In genomic region chr15:81507201-81507600, GRCm38 (mm10) we compare ENCODE assay signal across 9 mouse cellular contexts. TPM values are rescaled to one million over a fixed set of nuclear protein-coding genes. Genes with fewer than 3 reads are reported as not detected.
DNase-seq lines count a peak whose midpoint lies in the region; ATAC-seq and TF ChIP-seq lines count a peak whose summit lies in the region.
"Had no signal": no experiment of that assay in that cellular context is flagged by ENCODE, and none has a peak within 500 bp of the region (broad histone marks: within the 10 kb centered on the region; RNA-seq: fewer than 3 reads in every experiment).

No protein-coding gene starts in this region.

- no peaks in the 10 kb centered on the region for H3K27me3 ChIP-seq in kidney, embryonic 14.5 days (ENCODE audit: control insufficient read depth, insufficient read depth, low read length)
- no peaks in the 10 kb centered on the region for H3K27me3 ChIP-seq in MEL (ENCODE audit: control insufficient read depth in 1 of 2, insufficient read depth in 2 of 2, low read length in 2 of 2)
- H3K27me3 ChIP-seq in midbrain, embryonic 13.5 days = no peaks in the 10 kb centered on the region
- H3K27me3 ChIP-seq: embryonic facial prominence, embryonic 15.5 days had no signal

- no peak overlapping the region for H3K9ac ChIP-seq in kidney, embryonic 14.5 days (ENCODE audit: low read depth, low read length)
- H3K9ac ChIP-seq in MEL (ENCODE audit: control insufficient read depth, low read depth, low read length, poor library complexity, severe bottlenecking) = no peak overlapping the region
- H3K9ac ChIP-seq in midbrain, embryonic 13.5 days (replicated peaks) = no peak overlapping the region
- H3K9ac ChIP-seq: embryonic facial prominence, embryonic 15.5 days had no signal

- peak; percentile 47 for TF ChIP-seq RAD21 in MEL (IDR thresholded peaks at IDR 0.05; ENCODE audit: low read depth, low read length)

- no peak for ATAC-seq in kidney, embryonic 14.5 days (ENCODE audit: low FRiP score, low TSS enrichment)
- peak; percentile 42 for ATAC-seq in inflammation-experienced regulatory T-cells, adult 6 months
- no peak for ATAC-seq in midbrain, embryonic 13.5 days

- no peak for TF ChIP-seq EP300 in MEL (IDR thresholded peaks at IDR 0.05; ENCODE audit: low read depth in 1 of 2, low read length in 2 of 2)

- no peak overlapping the region for H3K4me2 ChIP-seq in kidney, embryonic 14.5 days (replicated peaks; ENCODE audit: low read depth, low read length)
- no peak overlapping the region for H3K4me2 ChIP-seq in midbrain, embryonic 13.5 days (replicated peaks)
- H3K4me2 ChIP-seq: embryonic facial prominence, embryonic 15.5 days had no signal

- H3K9me3 ChIP-seq in kidney, embryonic 14.5 days (ENCODE audit: control insufficient read depth, low read length) = no peaks in the 10 kb centered on the region
- H3K9me3 ChIP-seq in MEL (replicated peaks; ENCODE audit: insufficient read depth, low read length) = no peaks in the 10 kb centered on the region
- H3K9me3 ChIP-seq in midbrain, embryonic 13.5 days = no peaks in the 10 kb centered on the region
- H3K9me3 ChIP-seq: embryonic facial prominence, embryonic 15.5 days had no signal

- H3K4me1 ChIP-seq in kidney, embryonic 14.5 days (ENCODE audit: control insufficient read depth, insufficient read depth, low read length) = peaks cover 8% of the 10 kb centered on the region
- H3K4me1 ChIP-seq in MEL (ENCODE audit: control insufficient read depth in 1 of 2, insufficient read depth in 2 of 2, low read length in 2 of 2) = peaks cover 0 to 13% of the 10 kb centered on the region in 2 experiments; a peak in 3 of 4 replicates
- no peaks in the 10 kb centered on the region for H3K4me1 ChIP-seq in midbrain, embryonic 13.5 days (replicated peaks)
- H3K4me1 ChIP-seq: embryonic facial prominence, embryonic 15.5 days had no signal

- no peak for TF ChIP-seq POLR2A in MEL (IDR thresholded peaks at IDR 0.05; ENCODE audit: control insufficient read depth in 1 of 2, insufficient read depth in 1 of 2, low read depth in 1 of 2, low read length in 2 of 2, poor library complexity in 1 of 2)

- H3K36me3 ChIP-seq in kidney, embryonic 14.5 days (ENCODE audit: control insufficient read depth, insufficient read depth, low read length) = no peaks in the 10 kb centered on the region
- peaks cover 0 to 13% of the 10 kb centered on the region in 2 experiments; a peak in 2 of 4 replicates for H3K36me3 ChIP-seq in MEL (ENCODE audit: control insufficient read depth in 1 of 2, insufficient read depth in 2 of 2, low read length in 2 of 2)
- no peaks in the 10 kb centered on the region for H3K36me3 ChIP-seq in midbrain, embryonic 13.5 days
- H3K36me3 ChIP-seq: embryonic facial prominence, embryonic 15.5 days had no signal

- peak; percentile 64 to 80 (median 65) for TF ChIP-seq CTCF in MEL (IDR thresholded peaks at IDR 0.05 in 2 of 3, conservative IDR thresholded peaks at IDR 0.05 in 1 of 3; ENCODE audit: control insufficient read depth in 1 of 3, insufficient read depth in 1 of 3, low read depth in 2 of 3, low read length in 3 of 3, poor library complexity in 1 of 3, severe bottlenecking in 1 of 3)

- peak; percentile 39 for DNase-seq in kidney, adult 18-20 months
- peak; percentile 67 for DNase-seq in MEL (ENCODE audit: low read depth, low spot score)
- DNase-seq in retina, embryonic 14.5 days (ENCODE audit: low spot score) = peak; percentile 43
- DNase-seq in adipocyte (ENCODE audit: low spot score) = no peak
- no peak for DNase-seq in cerebellum, adult 18-20 months

- no peak overlapping the region for H3K27ac ChIP-seq in kidney, embryonic 14.5 days (ENCODE audit: low read depth, low read length)
- H3K27ac ChIP-seq in MEL (ENCODE audit: control insufficient read depth, low read depth, low read length) = no peak overlapping the region
- H3K27ac ChIP-seq in midbrain, embryonic 13.5 days = no peak overlapping the region
- H3K27ac ChIP-seq: embryonic facial prominence, embryonic 15.5 days had no signal

- H3K4me3 ChIP-seq in kidney, embryonic 14.5 days (ENCODE audit: low read length) = no peak overlapping the region
- no peak overlapping the region for H3K4me3 ChIP-seq in MEL (ENCODE audit: control insufficient read depth in 1 of 2, insufficient read depth in 1 of 2, low read depth in 2 of 2, low read length in 2 of 2)
- no peak overlapping the region for H3K4me3 ChIP-seq in midbrain, embryonic 13.5 days (replicated peaks)
- H3K4me3 ChIP-seq: embryonic facial prominence, embryonic 15.5 days had no signal

- H3K79me2 ChIP-seq in MEL (ENCODE audit: control insufficient read depth, insufficient read depth, low read length, poor library complexity) = no peaks in the 10 kb centered on the region

TF ChIP-seq in MEL, 35 proteins besides CTCF, POLR2A, EP300 and RAD21:
- TF ChIP-seq SMC3 (IDR thresholded peaks at IDR 0.05; ENCODE audit: low read depth, low read length) (peak; percentile 61), GATA1 (IDR thresholded peaks at IDR 0.05; ENCODE audit: low read depth, low read length) (no peak)

RNA-seq across cellular contexts. Expression of gene Rbx1, which starts 41.1 kb away (rescaled TPM):
- polyA plus RNA-seq in kidney, embryonic 14.5 days (2014; fragmentation: Nextera tagmentation; extraction: Ambion mirVana) = 512 and 656 TPM in 2 replicates
- total RNA-seq in MEL (2012; rRNA removed) = 307 and 316 TPM in 2 replicates
- 100 to 1,000 TPM; 228 to 778 TPM for polyA plus RNA-seq in MEL (2012; ENCODE audit: insufficient read depth in 1 of 2, insufficient read length in 2 of 2, low read depth in 1 of 2, low replicate concordance in 2 of 2, missing spikeins in 1 of 2)
- 100 to 1,000 TPM; 313 to 388 (median 382) TPM for polyA plus RNA-seq in inflammation-experienced regulatory T-cells, adult 6 months (2017; shearing (Covaris generic))
- 511 and 563 TPM in 2 replicates for polyA plus RNA-seq in midbrain, embryonic 13.5 days (2015; fragmentation: Nextera tagmentation; extraction: Ambion mirVana)

Comparison
In these comparisons a context has a peak if more than half of its experiments do, and no peak if none do; other contexts are left out.
1. DNase-seq: peak in kidney, adult 18-20 months (single experiment), MEL (single experiment) and retina, embryonic 14.5 days (single experiment); none in adipocyte (single experiment) and cerebellum, adult 18-20 months (0 of 2).